Mouse (Mus musculus) E14TG2a.4 (cell line): ENCODE data around the gene Zfp773.
"Not testable (repeated sequence)": the region's sequence is repeated elsewhere in the genome, so short reads cannot be mapped to it uniquely, and the experiment has no call there.

Source experiments
- CTCF ChIP-seq: conservative IDR thresholded peaks from 2 replicates; pipeline ENCODE4 v1.5.1; 2014; ENCODE audit warnings: low read length
- NANOG ChIP-seq: IDR thresholded peaks from 2 replicates; pipeline ENCODE4 v1.6.1; 2014; ENCODE audit warnings: borderline replicate concordance, low read length, mixed read lengths

DNA sequence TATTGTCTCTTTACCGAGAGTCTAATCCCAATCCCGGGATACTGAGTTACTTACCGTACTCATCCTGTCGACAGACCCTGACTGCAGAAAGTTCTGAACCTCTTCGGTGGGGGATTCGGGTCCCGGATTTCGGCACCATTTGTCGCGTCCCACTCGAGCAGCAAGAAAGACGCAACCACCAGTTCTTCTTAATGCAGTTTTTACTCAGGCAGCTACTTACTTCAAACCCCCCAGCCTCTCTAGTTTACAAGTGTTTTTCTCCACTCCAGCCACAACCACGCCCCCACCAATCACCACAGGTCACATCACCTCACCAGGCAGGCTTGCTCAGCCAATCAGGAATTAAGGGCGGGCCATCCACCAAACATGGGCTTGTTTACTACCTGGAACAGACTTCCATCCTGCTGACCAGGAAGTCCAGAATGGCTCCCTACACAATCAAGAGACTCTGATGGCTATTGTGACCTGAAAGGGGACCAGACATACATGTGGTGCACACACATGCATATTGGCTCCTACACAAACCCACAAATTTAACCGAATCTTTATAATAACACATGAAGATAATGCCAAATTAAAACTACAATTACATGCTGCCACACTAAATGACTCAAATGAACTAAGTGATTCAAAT lies 5.9 kb downstream of the Zfp773 start:
- not testable (repeated sequence) for TF ChIP-seq CTCF, NANOG
